Mouse (Mus musculus): ENCODE results near the gene Zfp62. TPM values are rescaled to one million over a fixed set of nuclear protein-coding genes. Genes with fewer than 3 reads are reported as not detected.

The Zfp62 gene
- polyA plus RNA-seq, 1 experiment from 2014 or later: 47.6 TPM

GRCm38 (mm10) chr11:49201142-49201541 lies 1.9 kb upstream of the Zfp62 start:
- Histone ChIP-seq H3K9me3 (ENCODE audit: control insufficient read depth, low read depth, low read length) (no peaks in the 10 kb centered on the region), H3K27me3 (ENCODE audit: control insufficient read depth, insufficient read depth, low read length) (no peaks in the 10 kb centered on the region), H3K4me1 (ENCODE audit: control insufficient read depth, insufficient read depth, low read length) (peaks cover 6% of the 10 kb centered on the region; the same call in 1 of the 2 replicates), H3K27ac (ENCODE audit: low read length) (no peak overlapping the region), H3K4me3 (ENCODE audit: low read depth, low read length) (no peak overlapping the region), H3K4me2 (replicated peaks; ENCODE audit: low read depth, low read length) (no peak overlapping the region), H3K36me3 (ENCODE audit: control insufficient read depth, insufficient read depth, low read length) (peaks cover under 1% of the 10 kb centered on the region; the same call in 1 of the 2 replicates), H3K9ac (replicated peaks; ENCODE audit: low read depth, low read length) (no peak overlapping the region)
- no peak for ATAC-seq (ENCODE audit: insufficient number of reproducible peaks, insufficient read depth, low FRiP score, low read depth)

- Histone ChIP-seq H3K4me1 (ENCODE audit: control insufficient read depth, insufficient read depth, low read length) (peaks cover 6% of the 10 kb centered on the region; the same call in 1 of the 2 replicates), H3K4me2 (replicated peaks; ENCODE audit: low read depth, low read length) (peak overlapping the region; percentile 86), H3K36me3 (ENCODE audit: control insufficient read depth, insufficient read depth, low read length) (peaks cover 9% of the 10 kb centered on the region; the same call in 1 of the 2 replicates), H3K9me3 (ENCODE audit: control insufficient read depth, low read depth, low read length) (no peaks in the 10 kb centered on the region), H3K4me3 (ENCODE audit: low read depth, low read length) (peak overlapping the region; percentile 89), H3K9ac (replicated peaks; ENCODE audit: low read depth, low read length) (no peak overlapping the region; the same call in 1 of the 2 replicates), H3K27me3 (ENCODE audit: control insufficient read depth, insufficient read depth, low read length) (no peaks in the 10 kb centered on the region), H3K27ac (ENCODE audit: low read length) (peak overlapping the region; percentile 99; the same call in 1 of the 2 replicates)
- WGBS: 54% methylated on average over 2 of the region's 2 CpGs
- no peak for ATAC-seq (ENCODE audit: insufficient number of reproducible peaks, insufficient read depth, low FRiP score, low read depth)
Measured at GRCm38 (mm10) chr11:49202071-49202470, 1.0 kb upstream of the Zfp62 start.

- peak; percentile 35 for ATAC-seq (ENCODE audit: insufficient number of reproducible peaks, insufficient read depth, low FRiP score, low read depth)
- no peaks in the 10 kb centered on the region for H3K27me3 ChIP-seq (ENCODE audit: control insufficient read depth, insufficient read depth, low read length)
- H3K27ac ChIP-seq (ENCODE audit: low read length): peak overlapping the region; percentile 99
- H3K9me3 ChIP-seq (ENCODE audit: control insufficient read depth, low read depth, low read length): no peaks in the 10 kb centered on the region
- H3K4me1 ChIP-seq (ENCODE audit: control insufficient read depth, insufficient read depth, low read length): peaks cover 6% of the 10 kb centered on the region; the same call in 1 of the 2 replicates
- WGBS: 2% methylated on average over 10 of the region's 10 CpGs
- H3K36me3 ChIP-seq (ENCODE audit: control insufficient read depth, insufficient read depth, low read length): peaks cover 9% of the 10 kb centered on the region; the same call in 1 of the 2 replicates
- H3K4me3 ChIP-seq (ENCODE audit: low read depth, low read length): peak overlapping the region; percentile 89
- peak overlapping the region; percentile 86 for H3K4me2 ChIP-seq (replicated peaks; ENCODE audit: low read depth, low read length)
- H3K9ac ChIP-seq (replicated peaks; ENCODE audit: low read depth, low read length): peak overlapping the region; percentile 98
Measured at GRCm38 (mm10) chr11:49202523-49203061, 500 bp upstream of the Zfp62 start.

- Histone ChIP-seq H3K27ac (ENCODE audit: low read length) (peak overlapping the region; percentile 99), H3K4me3 (ENCODE audit: low read depth, low read length) (peak overlapping the region; percentile 89), H3K4me1 (ENCODE audit: control insufficient read depth, insufficient read depth, low read length) (peaks cover 6% of the 10 kb centered on the region; the same call in 1 of the 2 replicates), H3K9ac (replicated peaks; ENCODE audit: low read depth, low read length) (peak overlapping the region; percentile 98), H3K4me2 (replicated peaks; ENCODE audit: low read depth, low read length) (peak overlapping the region; percentile 86), H3K27me3 (ENCODE audit: control insufficient read depth, insufficient read depth, low read length) (no peaks in the 10 kb centered on the region), H3K36me3 (ENCODE audit: control insufficient read depth, insufficient read depth, low read length) (peaks cover 9% of the 10 kb centered on the region; the same call in 1 of the 2 replicates), H3K9me3 (ENCODE audit: control insufficient read depth, low read depth, low read length) (no peaks in the 10 kb centered on the region)
- ATAC-seq (ENCODE audit: insufficient number of reproducible peaks, insufficient read depth, low FRiP score, low read depth): peak; percentile 70
- WGBS: 0% methylated on average over 24 of the region's 24 CpGs
Measured at GRCm38 (mm10) chr11:49203771-49204497, 842 bp downstream of the Zfp62 start.

GRCm38 (mm10) chr11:49205080-49205590 lies 2.0 kb downstream of the Zfp62 start:
- Histone ChIP-seq H3K4me1 (ENCODE audit: control insufficient read depth, insufficient read depth, low read length) (peaks cover 6% of the 10 kb centered on the region; the same call in 1 of the 2 replicates), H3K4me3 (ENCODE audit: low read depth, low read length) (peak overlapping the region; percentile 89), H3K27me3 (ENCODE audit: control insufficient read depth, insufficient read depth, low read length) (no peaks in the 10 kb centered on the region), H3K27ac (ENCODE audit: low read length) (no peak overlapping the region), H3K9me3 (ENCODE audit: control insufficient read depth, low read depth, low read length) (no peaks in the 10 kb centered on the region), H3K36me3 (ENCODE audit: control insufficient read depth, insufficient read depth, low read length) (peaks cover 9% of the 10 kb centered on the region; the same call in 1 of the 2 replicates), H3K4me2 (replicated peaks; ENCODE audit: low read depth, low read length) (peak overlapping the region; percentile 86), H3K9ac (replicated peaks; ENCODE audit: low read depth, low read length) (no peak overlapping the region)
- ATAC-seq (ENCODE audit: insufficient number of reproducible peaks, insufficient read depth, low FRiP score, low read depth): no peak
- WGBS: 79% methylated on average over 6 of the region's 6 CpGs

- H3K4me3 ChIP-seq (ENCODE audit: low read depth, low read length): no peak overlapping the region
- no peaks in the 10 kb centered on the region for H3K27me3 ChIP-seq (ENCODE audit: control insufficient read depth, insufficient read depth, low read length)
- no peak for ATAC-seq (ENCODE audit: insufficient number of reproducible peaks, insufficient read depth, low FRiP score, low read depth)
- no peaks in the 10 kb centered on the region for H3K9me3 ChIP-seq (ENCODE audit: control insufficient read depth, low read depth, low read length)
- WGBS: 96% methylated on average over 1 of the region's 1 CpGs
- no peak overlapping the region for H3K9ac ChIP-seq (replicated peaks; ENCODE audit: low read depth, low read length)
- peaks cover 9% of the 10 kb centered on the region; the same call in 1 of the 2 replicates for H3K36me3 ChIP-seq (ENCODE audit: control insufficient read depth, insufficient read depth, low read length)
- H3K4me1 ChIP-seq (ENCODE audit: control insufficient read depth, insufficient read depth, low read length): peaks cover 6% of the 10 kb centered on the region; the same call in 1 of the 2 replicates
- H3K4me2 ChIP-seq (replicated peaks; ENCODE audit: low read depth, low read length): no peak overlapping the region
- H3K27ac ChIP-seq (ENCODE audit: low read length): no peak overlapping the region
Measured at GRCm38 (mm10) chr11:49207495-49207894, 4.4 kb downstream of the Zfp62 start.

- H3K27me3 ChIP-seq (ENCODE audit: control insufficient read depth, insufficient read depth, low read length): no peaks in the 10 kb centered on the region
- ATAC-seq (ENCODE audit: insufficient number of reproducible peaks, insufficient read depth, low FRiP score, low read depth): no peak
Measured at GRCm38 (mm10) chr11:49212577-49212976, 9.5 kb downstream of the Zfp62 start.

GRCm38 (mm10) chr11:49213505-49213904 lies 10.4 kb downstream of the Zfp62 start:
- Histone ChIP-seq H3K4me2 (replicated peaks; ENCODE audit: low read depth, low read length) (no peak overlapping the region), H3K4me1 (ENCODE audit: control insufficient read depth, insufficient read depth, low read length) (no peaks in the 10 kb centered on the region), H3K27me3 (ENCODE audit: control insufficient read depth, insufficient read depth, low read length) (no peaks in the 10 kb centered on the region), H3K4me3 (ENCODE audit: low read depth, low read length) (no peak overlapping the region), H3K27ac (ENCODE audit: low read length) (no peak overlapping the region), H3K9me3 (ENCODE audit: control insufficient read depth, low read depth, low read length) (no peaks in the 10 kb centered on the region), H3K9ac (replicated peaks; ENCODE audit: low read depth, low read length) (no peak overlapping the region), H3K36me3 (ENCODE audit: control insufficient read depth, insufficient read depth, low read length) (peaks cover 37% of the 10 kb centered on the region)
- ATAC-seq (ENCODE audit: insufficient number of reproducible peaks, insufficient read depth, low FRiP score, low read depth): no peak
- 92% methylated on average over 1 of the region's 1 CpGs for WGBS

More at GRCm38 (mm10) chr11:49212577-49212976, 9.5 kb downstream of the Zfp62 start:
- Histone ChIP-seq H3K4me3 (ENCODE audit: low read depth, low read length) (no peak overlapping the region), H3K4me2 (replicated peaks; ENCODE audit: low read depth, low read length) (no peak overlapping the region), H3K4me1 (ENCODE audit: control insufficient read depth, insufficient read depth, low read length) (no peaks in the 10 kb centered on the region), H3K27ac (ENCODE audit: low read length) (no peak overlapping the region), H3K9me3 (ENCODE audit: control insufficient read depth, low read depth, low read length) (no peaks in the 10 kb centered on the region), H3K36me3 (ENCODE audit: control insufficient read depth, insufficient read depth, low read length) (peaks cover 36% of the 10 kb centered on the region), H3K9ac (replicated peaks; ENCODE audit: low read depth, low read length) (no peak overlapping the region)

All from stomach, embryonic 14.5 days (tissue).